Mouse (Mus musculus) limb, embryonic 15.5 days (tissue): ENCODE data around the gene Tstd3. TPM values are rescaled to one million over a fixed set of nuclear protein-coding genes. Genes with fewer than 3 reads are reported as not detected.
A peak's percentile ranks its signal among the peaks of the same experiment; 100 is the strongest.

ENCODE experiments used
- ATAC-seq: fragments of 200-750 bp; cut with Nextera tagmentation; 2 replicates; pipeline ENCODE4 v1.8.0; 2017; ENCODE audit warnings: low read depth, moderate TSS enrichment; ENCODE audit not compliant: insufficient number of reproducible peaks, low FRiP score, low TSS enrichment
- H3K27ac ChIP-seq: fragments of 300-500 bp; sonication (generic); 2 replicates; pipeline ENCODE4 v1.5.1; 2015; ENCODE audit warnings: moderate library complexity, mild to moderate bottlenecking, inconsistent platforms
- H3K27me3 ChIP-seq: fragments of 300-500 bp; sonication (generic); 2 replicates; pipeline ENCODE4 v1.6.1; 2015; ENCODE audit warnings: inconsistent platforms
- H3K36me3 ChIP-seq: fragments of 300-500 bp; sonication (generic); 2 replicates; pipeline ENCODE4 v1.6.1; 2015; ENCODE audit warnings: inconsistent platforms
- H3K4me1 ChIP-seq: fragments of 300-500 bp; sonication (generic); 2 replicates; pipeline ENCODE4 v1.6.1; 2015; ENCODE audit warnings: inconsistent platforms
- H3K4me2 ChIP-seq: fragments of 300-500 bp; sonication (generic); 2 replicates; pipeline ENCODE4 v1.6.1; 2015; ENCODE audit warnings: mild to moderate bottlenecking, inconsistent platforms
- H3K4me3 ChIP-seq: fragments of 300-500 bp; sonication (generic); 2 replicates; pipeline ENCODE4 v1.5.1; 2015; ENCODE audit warnings: mild to moderate bottlenecking, inconsistent platforms
- H3K9ac ChIP-seq: fragments of 300-500 bp; sonication (generic); 2 replicates; pipeline ENCODE4 v1.6.1; 2015; ENCODE audit warnings: inconsistent platforms
- H3K9me3 ChIP-seq: fragments of 300-500 bp; sonication (generic); 2 replicates; pipeline ENCODE4 v1.6.1; 2016; ENCODE audit warnings: inconsistent platforms
- WGBS: fragments of 180-500 bp; shearing (Covaris S2); methylation state at CpG from one replicate; pipeline ENCODE4 v1.1.7; 2015; 5-methylcytosine and 5-hydroxymethylcytosine counted together
- polyA plus RNA-seq: library from polyadenylated mRNA; unstranded; fragments of >200 nt; fragmentation: Nextera tagmentation; extraction: Ambion mirVana; gene quantifications from 2 replicates; pipeline ENCODE4 v1.2.1, GENCODE M21; 2015

Gene Tstd3
- polyA plus RNA-seq, result 6.6 and 7.3 TPM in 2 replicates

GRCm38 (mm10) chr4:21766863-21767304 lies at the start of gene Tstd3, which contains the start of gene Usp45:
Gene Tstd3, minus strand, starts transcription at chr4:21767212.
Gene Usp45, plus strand, starts transcription at chr4:21767156.
- Histone ChIP-seq H3K27ac (no peak within 1 kb of the TSS), H3K4me3 (peak within 1 kb of the TSS; percentile 62), H3K9ac (peak within 1 kb of the TSS; percentile 52), H3K4me1 (0 out of 2 replicates have a peak, but pooled peaks cover 5% of the 10 kb centered on the region), H3K4me2 (peak within 1 kb of the TSS; percentile 72), H3K27me3 (no peaks in the 10 kb centered on the region), H3K9me3 (no peaks in the 10 kb centered on the region), H3K36me3 (no peaks in the 10 kb centered on the region)
- WGBS, result 4% methylated on average over 17 of the region's 17 CpGs
- ATAC-seq, result no peak

GRCm38 (mm10) chr4:21814029-21814428 lies 47.0 kb upstream of the Tstd3 start:
- WGBS, result 37% methylated on average over 2 of the region's 2 CpGs
- Histone ChIP-seq H3K4me2 (no peak overlapping the region), H3K27me3 (no peaks in the 10 kb centered on the region), H3K4me1 (no peaks in the 10 kb centered on the region), H3K9me3 (no peaks in the 10 kb centered on the region), H3K9ac (no peak overlapping the region), H3K4me3 (no peak overlapping the region), H3K27ac (no peak overlapping the region), H3K36me3 (peaks cover 34% of the 10 kb centered on the region)
- no peak for ATAC-seq

DNA sequence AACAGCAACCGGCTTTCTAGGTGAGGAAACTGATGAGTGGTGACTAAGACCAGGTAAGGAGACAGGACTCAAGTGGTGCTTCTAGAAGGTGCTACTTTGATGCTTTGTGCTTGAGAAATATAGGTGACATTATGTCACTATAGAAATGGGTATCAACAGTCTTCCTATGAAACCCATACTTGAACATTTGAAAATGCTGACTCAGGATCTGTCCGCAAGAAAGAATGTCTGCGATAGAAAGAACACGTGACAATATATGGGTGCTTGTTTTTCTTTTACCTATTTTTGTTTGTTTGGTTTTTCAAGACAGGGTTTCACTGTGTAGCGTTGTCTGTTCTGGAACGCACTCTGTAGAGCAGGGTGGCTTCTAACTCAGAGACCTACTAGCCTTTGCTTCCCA lies 45.6 kb upstream of the Tstd3 start:
- Histone ChIP-seq H3K9ac (no peak overlapping the region), H3K27ac (no peak overlapping the region), H3K9me3 (no peaks in the 10 kb centered on the region), H3K36me3 (peaks cover 38% of the 10 kb centered on the region), H3K27me3 (no peaks in the 10 kb centered on the region), H3K4me3 (no peak overlapping the region), H3K4me1 (no peaks in the 10 kb centered on the region), H3K4me2 (no peak overlapping the region)
- 85% methylated on average over 6 of the region's 6 CpGs for WGBS
- no peak for ATAC-seq

DNA sequence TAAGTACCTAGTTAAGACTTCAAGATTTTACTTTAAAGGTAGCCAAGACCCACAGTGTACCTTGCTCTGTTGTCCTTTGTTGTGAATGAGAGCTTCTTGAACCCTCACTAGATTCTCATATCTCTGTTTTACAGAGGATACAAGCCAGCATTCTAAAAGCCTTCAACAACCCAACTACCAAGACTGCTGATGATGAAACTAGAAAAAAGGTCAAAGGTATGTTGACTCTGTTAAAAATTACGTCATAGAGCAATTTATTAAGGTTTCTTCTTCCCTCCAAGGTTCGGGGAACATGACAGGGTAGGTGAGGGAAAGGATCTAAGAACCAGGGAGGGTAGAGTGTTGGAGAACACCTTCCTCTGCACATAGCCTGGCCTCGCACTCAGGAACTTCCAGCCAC lies 43.6 kb upstream of the Tstd3 start:
- Histone ChIP-seq H3K4me3 (no peak overlapping the region), H3K9me3 (no peaks in the 10 kb centered on the region), H3K9ac (no peak overlapping the region), H3K27me3 (no peaks in the 10 kb centered on the region), H3K4me2 (no peak overlapping the region), H3K36me3 (peaks cover 40% of the 10 kb centered on the region), H3K4me1 (no peaks in the 10 kb centered on the region), H3K27ac (no peak overlapping the region)
- WGBS, result 87% methylated on average over 3 of the region's 3 CpGs
- no peak for ATAC-seq

GRCm38 (mm10) chr4:21807204-21807603 lies 40.2 kb upstream of the Tstd3 start:
- H3K9me3 ChIP-seq, result no peaks in the 10 kb centered on the region
- no peak for ATAC-seq
- H3K36me3 ChIP-seq, result peaks cover 46% of the 10 kb centered on the region
- H3K27me3 ChIP-seq, result no peaks in the 10 kb centered on the region
- H3K4me3 ChIP-seq, result no peak overlapping the region
- H3K4me2 ChIP-seq, result no peak overlapping the region
- no peak overlapping the region for H3K27ac ChIP-seq
- 82% methylated on average over 5 of the region's 5 CpGs for WGBS
- H3K4me1 ChIP-seq, result no peaks in the 10 kb centered on the region
- H3K9ac ChIP-seq, result no peak overlapping the region

GRCm38 (mm10) chr4:21801620-21802019 lies 34.6 kb upstream of the Tstd3 start:
- no peak overlapping the region for H3K27ac ChIP-seq
- peaks cover 63% of the 10 kb centered on the region for H3K36me3 ChIP-seq
- H3K27me3 ChIP-seq, result no peaks in the 10 kb centered on the region
- no peaks in the 10 kb centered on the region for H3K9me3 ChIP-seq
- no peaks in the 10 kb centered on the region for H3K4me1 ChIP-seq
- no peak overlapping the region for H3K9ac ChIP-seq
- no peak overlapping the region for H3K4me2 ChIP-seq
- no peak overlapping the region for H3K4me3 ChIP-seq
- ATAC-seq, result no peak
- 93% methylated on average over 2 of the region's 2 CpGs for WGBS

DNA sequence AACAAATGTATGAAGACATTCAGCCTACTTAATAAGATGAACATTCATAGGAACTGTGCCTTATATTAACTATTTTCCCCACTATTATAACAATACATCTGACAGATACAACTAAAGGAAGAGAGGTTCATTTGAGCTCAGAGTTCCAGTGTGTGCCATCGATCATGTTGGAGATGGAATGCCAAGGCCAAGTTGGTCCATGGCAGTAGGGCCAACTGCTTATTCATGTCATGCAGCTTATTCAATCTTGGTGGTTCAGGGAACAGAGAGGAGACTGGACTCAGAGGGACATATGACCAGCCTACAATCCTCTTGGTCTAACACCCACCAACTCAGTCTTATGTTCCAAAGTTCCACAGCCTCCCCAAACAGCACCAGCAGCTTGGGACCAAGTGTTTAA lies 34.0 kb upstream of the Tstd3 start:
- no peaks in the 10 kb centered on the region for H3K4me1 ChIP-seq
- H3K9me3 ChIP-seq, result no peaks in the 10 kb centered on the region
- H3K4me3 ChIP-seq, result no peak overlapping the region
- H3K27me3 ChIP-seq, result no peaks in the 10 kb centered on the region
- ATAC-seq, result no peak
- no peak overlapping the region for H3K9ac ChIP-seq
- H3K36me3 ChIP-seq, result peaks cover 60% of the 10 kb centered on the region
- WGBS, result 92% methylated on average over 1 of the region's 1 CpGs
- no peak overlapping the region for H3K4me2 ChIP-seq
- H3K27ac ChIP-seq, result no peak overlapping the region

DNA sequence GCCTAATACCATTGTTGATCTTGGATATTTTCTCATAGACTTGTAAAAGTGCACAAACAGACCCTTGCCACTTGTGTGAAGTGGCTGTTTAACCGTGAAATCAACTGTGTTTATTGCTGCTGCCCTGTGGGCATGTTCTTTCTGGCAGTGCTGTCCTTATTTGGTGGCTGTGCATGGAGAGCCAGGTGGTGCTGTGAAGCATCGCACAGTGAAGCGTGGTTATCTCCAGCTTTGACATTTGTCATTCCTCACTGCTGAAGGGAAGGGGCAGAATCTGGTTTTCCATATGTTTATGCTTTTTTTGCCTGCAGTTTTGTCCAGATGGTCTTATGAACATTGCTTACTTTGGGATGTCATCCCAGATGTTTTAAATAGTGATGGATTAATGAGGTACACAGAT lies 26.6 kb upstream of the Tstd3 start:
- Histone ChIP-seq H3K4me3 (no peak overlapping the region), H3K27me3 (no peaks in the 10 kb centered on the region), H3K27ac (no peak overlapping the region), H3K36me3 (peaks cover 32% of the 10 kb centered on the region), H3K4me2 (no peak overlapping the region), H3K9me3 (no peaks in the 10 kb centered on the region), H3K9ac (no peak overlapping the region), H3K4me1 (no peaks in the 10 kb centered on the region)
- no peak for ATAC-seq
- WGBS, result 31% methylated on average over 3 of the region's 3 CpGs

DNA sequence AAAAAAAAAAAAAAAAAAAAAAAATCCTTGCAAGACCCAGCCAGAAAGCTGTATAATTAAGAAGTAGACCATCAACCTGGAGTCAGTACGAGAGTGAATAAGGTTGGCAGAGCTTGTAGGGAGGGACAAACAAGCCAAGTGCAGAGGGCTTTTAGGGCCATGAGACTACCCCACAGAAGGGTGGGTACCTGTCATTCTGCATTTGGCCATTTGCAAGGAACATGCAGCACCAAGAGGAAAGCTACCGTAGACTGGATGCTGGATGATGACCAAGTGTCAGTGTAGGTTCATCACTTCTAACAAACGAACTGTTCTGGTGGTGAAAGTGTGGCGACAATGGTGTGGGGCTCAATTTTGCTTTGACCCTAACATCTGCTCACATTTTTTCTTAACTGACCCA lies 22.8 kb upstream of the Tstd3 start:
- Histone ChIP-seq H3K27ac (no peak overlapping the region), H3K9me3 (no peaks in the 10 kb centered on the region), H3K36me3 (peaks cover 39% of the 10 kb centered on the region), H3K4me3 (no peak overlapping the region), H3K9ac (no peak overlapping the region), H3K27me3 (no peaks in the 10 kb centered on the region), H3K4me2 (no peak overlapping the region), H3K4me1 (no peaks in the 10 kb centered on the region)
- no peak for ATAC-seq
- 93% methylated on average over 4 of the region's 4 CpGs for WGBS

DNA sequence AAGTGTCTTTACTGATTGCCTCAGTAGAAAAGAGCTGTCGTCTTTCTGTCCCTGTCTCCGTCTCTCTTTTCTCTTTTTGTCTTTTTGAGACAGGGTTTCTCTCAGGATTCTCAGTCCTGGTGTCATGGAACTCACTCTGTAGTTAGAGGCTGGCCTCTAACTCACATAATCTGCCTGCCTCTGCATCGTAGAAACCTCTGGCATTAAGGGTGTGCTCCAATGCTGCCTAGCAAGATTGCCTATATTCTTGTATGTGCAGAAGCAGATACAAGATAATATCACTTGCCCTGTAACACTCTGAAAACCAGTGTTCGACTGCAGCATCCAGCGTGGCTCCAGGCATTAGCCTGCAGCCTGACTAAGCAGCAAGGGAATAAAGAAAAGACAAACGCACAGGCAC lies 21.9 kb upstream of the Tstd3 start:
- H3K27ac ChIP-seq, result no peak overlapping the region
- peaks cover 48% of the 10 kb centered on the region for H3K36me3 ChIP-seq
- 87% methylated on average over 6 of the region's 6 CpGs for WGBS
- H3K4me3 ChIP-seq, result no peak overlapping the region
- no peak overlapping the region for H3K9ac ChIP-seq
- no peaks in the 10 kb centered on the region for H3K9me3 ChIP-seq
- H3K4me2 ChIP-seq, result no peak overlapping the region
- H3K4me1 ChIP-seq, result no peaks in the 10 kb centered on the region
- ATAC-seq, result no peak
- H3K27me3 ChIP-seq, result no peaks in the 10 kb centered on the region

DNA sequence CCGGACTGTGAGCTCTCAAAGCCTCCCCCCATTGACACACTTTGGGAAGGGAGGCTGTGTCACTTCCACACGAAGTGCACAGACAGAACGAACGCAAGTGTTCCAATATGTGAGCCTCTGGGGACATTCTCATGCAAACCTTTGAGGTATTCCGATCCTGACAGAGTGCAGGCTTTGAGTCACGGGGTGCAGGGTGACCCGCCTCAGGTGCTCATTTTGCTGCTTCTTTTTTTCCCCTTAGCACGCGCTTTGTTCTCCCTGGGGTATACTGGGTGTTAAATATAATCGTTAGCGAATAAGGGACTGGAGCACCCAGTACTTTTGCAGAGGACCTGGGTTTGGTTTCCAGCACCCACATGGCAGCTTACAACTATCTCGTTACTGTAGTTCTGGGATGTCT lies 19.3 kb upstream of the Tstd3 start:
- H3K36me3 ChIP-seq, result peaks cover 67% of the 10 kb centered on the region
- H3K4me1 ChIP-seq, result no peaks in the 10 kb centered on the region
- no peaks in the 10 kb centered on the region for H3K9me3 ChIP-seq
- no peaks in the 10 kb centered on the region for H3K27me3 ChIP-seq
- WGBS, result 96% methylated on average over 12 of the region's 12 CpGs
- no peak overlapping the region for H3K4me2 ChIP-seq
- no peak overlapping the region for H3K27ac ChIP-seq
- ATAC-seq, result no peak
- H3K9ac ChIP-seq, result no peak overlapping the region
- H3K4me3 ChIP-seq, result no peak overlapping the region

GRCm38 (mm10) chr4:21780816-21781726 lies 14.1 kb upstream of the Tstd3 start:
- Histone ChIP-seq H3K9ac (no peak overlapping the region), H3K36me3 (peaks cover 48% of the 10 kb centered on the region), H3K27ac (no peak overlapping the region), H3K4me2 (no peak overlapping the region), H3K27me3 (no peaks in the 10 kb centered on the region), H3K4me3 (no peak overlapping the region), H3K4me1 (peaks cover 3% of the 10 kb centered on the region), H3K9me3 (no peaks in the 10 kb centered on the region)
- no peak for ATAC-seq
- 97% methylated on average over 12 of the region's 12 CpGs for WGBS
